Mouse (Mus musculus): ENCODE data around the gene Olfr1183. TPM values are rescaled to one million over a fixed set of nuclear protein-coding genes. Genes with fewer than 3 reads are reported as not detected.
"Not testable (repeated sequence)": the region's sequence is repeated elsewhere in the genome, so short reads cannot be mapped to it uniquely, and the experiment has no call there.

Gene Olfr1183
- total RNA-seq (2021), result not detected
- long read RNA-seq, experiment 1, result 0 reads
- long read RNA-seq, experiment 2, result 0 reads

- DNase-seq, result not testable (repeated sequence)
Observed at GRCm38 (mm10) chr2:88454567-88454966, at the start of gene Olfr1183. TSS of gene Olfr1183 (plus strand) at chr2:88454867.

- no peak for DNase-seq
Observed at GRCm38 (mm10) chr2:88406353-88406752, 48.3 kb upstream of the Olfr1183 start, which contains the start of gene Olfr1179. TSS of gene Olfr1179 (minus strand) at chr2:88406453.

- DNase-seq, result no peak
Observed at GRCm38 (mm10) chr2:88419051-88419450, 35.6 kb upstream of the Olfr1183 start, which contains the start of gene Olfr1180. TSS of gene Olfr1180 (minus strand) at chr2:88419151.

GRCm38 (mm10) chr2:88426071-88426470 lies 28.6 kb upstream of the Olfr1183 start, which contains the start of gene Olfr1181:
TSS of gene Olfr1181 (minus strand) at chr2:88426171.
- DNase-seq, result no peak

- no peak for DNase-seq
Observed at GRCm38 (mm10) chr2:88449031-88449430, 5.6 kb upstream of the Olfr1183 start, which contains the start of gene Gm13757. TSS of gene Gm13757 (minus strand) at chr2:88449131.

- DNase-seq, result no peak
Observed at GRCm38 (mm10) chr2:88483298-88483697, 28.6 kb downstream of the Olfr1183 start, which contains the start of gene Olfr1184. TSS of gene Olfr1184 (plus strand) at chr2:88483598.

- DNase-seq, result no peak
Observed at GRCm38 (mm10) chr2:88493020-88493419, 38.4 kb downstream of the Olfr1183 start, which contains the start of gene Olfr1185-ps1. TSS of gene Olfr1185-ps1 (plus strand) at chr2:88493320.

GRCm38 (mm10) chr2:88518251-88518650 lies 63.6 kb downstream of the Olfr1183 start, which contains the start of gene Olfr1186:
TSS of gene Olfr1186 (plus strand) at chr2:88518551.
- no peak for DNase-seq

Other genes starting within 250 kb of the Olfr1183 start
- not detected for gene Olfr1170, start 226.5 kb upstream of the Olfr1183 start, total RNA-seq (2021)
- not detected for gene Olfr1173, start 175.0 kb upstream of the Olfr1183 start, total RNA-seq (2021)
- not detected for gene Olfr1174-ps, start 139.7 kb upstream of the Olfr1183 start, total RNA-seq (2021)
- gene Olfr1175-ps, start 127.7 kb upstream of the Olfr1183 start, total RNA-seq (2021), result not detected
- gene Olfr1176, start 118.1 kb upstream of the Olfr1183 start, total RNA-seq (2021), result not detected
- gene Olfr1177-ps, start 108.4 kb upstream of the Olfr1183 start, total RNA-seq (2021), result not detected
- not detected for gene Olfr1178, start 67.8 kb upstream of the Olfr1183 start, total RNA-seq (2021)
- gene Olfr1179, start 48.4 kb upstream of the Olfr1183 start, total RNA-seq (2021), result not detected
- gene Olfr1180, start 35.7 kb upstream of the Olfr1183 start, total RNA-seq (2021), result not detected
- gene Olfr1181, start 28.7 kb upstream of the Olfr1183 start, total RNA-seq (2021), result not detected
- gene Gm13757, start 5.7 kb upstream of the Olfr1183 start, total RNA-seq (2021), result not detected
- gene Olfr1184, start 28.7 kb downstream of the Olfr1183 start, total RNA-seq (2021), result not detected
- gene Olfr1185-ps1, start 38.5 kb downstream of the Olfr1183 start, total RNA-seq (2021), result not detected
- not detected for gene Olfr1186, start 63.7 kb downstream of the Olfr1183 start, total RNA-seq (2021)
- gene Olfr1188, start 102.1 kb downstream of the Olfr1183 start, total RNA-seq (2021), result not detected
- gene Olfr1189, start 131.6 kb downstream of the Olfr1183 start, total RNA-seq (2021), result not detected
- gene Olfr1191-ps1, start 185.7 kb downstream of the Olfr1183 start, total RNA-seq (2021), result under 1 TPM in 1 of 2 experiments, not detected in 1; 0.03 TPM
- not detected for gene Olfr1192-ps1, start 193.6 kb downstream of the Olfr1183 start, total RNA-seq (2021)
- not detected for gene Olfr1193, start 220.8 kb downstream of the Olfr1183 start, total RNA-seq (2021)
- gene Olfr1195, start 234.3 kb downstream of the Olfr1183 start, total RNA-seq (2021), result not detected
- gene Olfr1196, start 249.7 kb downstream of the Olfr1183 start, total RNA-seq (2021), result not detected

Data from adrenal gland, postnatal 36 days (tissue).